Comparison of ENCODE assay signal across 1 mouse cellular context in genomic region chr5:134965473-134965851, GRCm38 (mm10).
TF ChIP-seq lines count a peak whose summit lies in the region.

No protein-coding gene starts in this region.

TF ChIP-seq in MEL, 35 proteins besides CTCF, POLR2A, EP300 and RAD21:
- TF ChIP-seq MAX (IDR thresholded peaks at IDR 0.05; ENCODE audit: low read length) (no peak), TBP (IDR thresholded peaks at IDR 0.05; ENCODE audit: low read depth, low read length) (no peak), ETS1 (IDR thresholded peaks at IDR 0.05; ENCODE audit: low read depth, low read length) (no peak), SMC3 (IDR thresholded peaks at IDR 0.05; ENCODE audit: low read depth, low read length) (peak; percentile 94), NRF1 (IDR thresholded peaks at IDR 0.05; ENCODE audit: insufficient read depth, low read depth, low read length, poor library complexity, severe bottlenecking) (no peak), POLR2AphosphoS5 (IDR thresholded peaks at IDR 0.05; ENCODE audit: borderline replicate concordance, low read depth, low read length) (no peak), MYB (IDR thresholded peaks at IDR 0.05; ENCODE audit: low read depth, low read length) (no peak), ZC3H11A (IDR thresholded peaks at IDR 0.05; ENCODE audit: low read depth, low read length) (peak; percentile 92), MAZ (IDR thresholded peaks at IDR 0.05; ENCODE audit: low read depth, low read length) (0 out of 2 replicates have a peak, but pooled peaks have one; percentile 41), ZKSCAN1 (IDR thresholded peaks at IDR 0.05; ENCODE audit: low read depth, low read length) (no peak), POLR2AphosphoS2 (IDR thresholded peaks at IDR 0.05; ENCODE audit: low read length) (no peak), SIN3A (IDR thresholded peaks at IDR 0.05; ENCODE audit: low read length) (peak; percentile 48; the same call in 1 of the 2 replicates), GATA1 (IDR thresholded peaks at IDR 0.05; ENCODE audit: low read depth, low read length) (no peak), MYC (IDR thresholded peaks at IDR 0.05; ENCODE audit: low read depth, low read length) (no peak), BHLHE40 (IDR thresholded peaks at IDR 0.05; ENCODE audit: borderline replicate concordance, low read depth, low read length) (0 out of 2 replicates have a peak, but pooled peaks have one; percentile 32), UBTF (IDR thresholded peaks at IDR 0.05; ENCODE audit: borderline replicate concordance, insufficient read depth, low read depth, low read length) (no peak), CHD1 (IDR thresholded peaks at IDR 0.05; ENCODE audit: low read depth, low read length) (no peak), NELFE (IDR thresholded peaks at IDR 0.05; ENCODE audit: low read depth, low read length) (0 out of 2 replicates have a peak, but pooled peaks have one; percentile 9), TAL1 (IDR thresholded peaks at IDR 0.05; ENCODE audit: low read length) (no peak), USF1 (IDR thresholded peaks at IDR 0.05; ENCODE audit: low read depth, low read length) (no peak), GABPA (IDR thresholded peaks at IDR 0.05; ENCODE audit: low read depth, low read length) (no peak), TCF12 (IDR thresholded peaks at IDR 0.05; ENCODE audit: low read depth, low read length) (no peak)
